Mouse (Mus musculus): ENCODE results near the gene C1qtnf9.

- no peak for TF ChIP-seq CEBPB (IDR thresholded peaks at IDR 0.05; ENCODE audit: insufficient read depth, poor library complexity, severe bottlenecking)
- TF ChIP-seq POLR2A (IDR thresholded peaks at IDR 0.05; ENCODE audit: insufficient read length, low read depth) = no peak
- TF ChIP-seq MYOG (IDR thresholded peaks at IDR 0.05; ENCODE audit: control insufficient read depth in 1 of 3, insufficient read depth in 1 of 3, insufficient read length in 2 of 3, low read depth in 2 of 3) = no peak
- no peak for TF ChIP-seq POLR2AphosphoS2 (IDR thresholded peaks at IDR 0.05; ENCODE audit: insufficient read length, low read depth)
- no peak for TF ChIP-seq MAX (IDR thresholded peaks at IDR 0.05; ENCODE audit: low read depth)
- TF ChIP-seq MYOD1 (IDR thresholded peaks at IDR 0.05; ENCODE audit: control insufficient read depth in 1 of 3, insufficient read length in 2 of 3, low read depth in 2 of 3) = no peak
- TF ChIP-seq E2F4 (IDR thresholded peaks at IDR 0.05; ENCODE audit: insufficient read depth) = no peak
- TF ChIP-seq USF1 (IDR thresholded peaks at IDR 0.05; ENCODE audit: low read depth) = no peak
- no peak for TF ChIP-seq TCF12 (IDR thresholded peaks at IDR 0.05; ENCODE audit: insufficient read depth, poor library complexity, severe bottlenecking)
- TF ChIP-seq REST (IDR thresholded peaks at IDR 0.05; ENCODE audit: insufficient read depth, insufficient read length) = no peak
- TF ChIP-seq SRF (IDR thresholded peaks at IDR 0.05; ENCODE audit: control insufficient read depth, insufficient read length, low read depth) = no peak
Observed at GRCm38 (mm10) chr14:60769340-60769739, 1.4 kb downstream of the C1qtnf9 start.
